Mouse (Mus musculus): ENCODE measurements around the gene Clcn1. TPM values are rescaled to one million over a fixed set of nuclear protein-coding genes. Genes with fewer than 3 reads are reported as not detected.

Gene Clcn1
- polyA plus RNA-seq, 1 experiment: 0.42 TPM

DNA sequence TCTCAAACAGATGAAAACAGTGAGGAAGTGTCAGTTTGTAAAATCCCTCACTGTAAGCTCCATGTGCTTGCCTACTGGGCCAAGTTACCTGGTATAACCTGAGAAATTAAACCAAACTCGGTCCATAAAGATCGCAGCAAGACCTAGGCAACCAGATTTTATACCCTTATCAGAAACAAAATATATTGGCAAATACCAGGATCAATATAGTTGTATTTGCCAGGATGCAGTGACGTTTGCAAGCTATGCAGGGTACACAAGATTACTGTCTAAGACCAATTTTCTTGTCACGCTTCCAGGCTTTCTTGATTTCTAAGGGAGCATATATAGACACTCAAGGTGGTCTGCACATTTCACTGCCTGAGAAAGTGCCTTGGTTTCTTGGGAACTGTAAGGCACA is 34.7 kb upstream of the Clcn1 start:
- Histone ChIP-seq H3K79me3 (ENCODE audit: low read depth) (no peaks in the 10 kb centered on the region), H3K27me3 (ENCODE audit: control insufficient read depth, insufficient read depth, insufficient read length) (peaks cover 3% of the 10 kb centered on the region), H3K36me3 (ENCODE audit: control insufficient read depth, insufficient read depth) (no peaks in the 10 kb centered on the region), H3K79me2 (ENCODE audit: control insufficient read depth, insufficient read depth) (no peaks in the 10 kb centered on the region), H3ac (ENCODE audit: control insufficient read depth, insufficient read length, low read depth) (no peak overlapping the region), H3K4me3 (ENCODE audit: insufficient read depth, poor library complexity, severe bottlenecking) (no peak overlapping the region)
- TF ChIP-seq FOSL1 (IDR thresholded peaks at IDR 0.05; ENCODE audit: insufficient read depth, low read length, poor library complexity, severe bottlenecking): no peak

DNA sequence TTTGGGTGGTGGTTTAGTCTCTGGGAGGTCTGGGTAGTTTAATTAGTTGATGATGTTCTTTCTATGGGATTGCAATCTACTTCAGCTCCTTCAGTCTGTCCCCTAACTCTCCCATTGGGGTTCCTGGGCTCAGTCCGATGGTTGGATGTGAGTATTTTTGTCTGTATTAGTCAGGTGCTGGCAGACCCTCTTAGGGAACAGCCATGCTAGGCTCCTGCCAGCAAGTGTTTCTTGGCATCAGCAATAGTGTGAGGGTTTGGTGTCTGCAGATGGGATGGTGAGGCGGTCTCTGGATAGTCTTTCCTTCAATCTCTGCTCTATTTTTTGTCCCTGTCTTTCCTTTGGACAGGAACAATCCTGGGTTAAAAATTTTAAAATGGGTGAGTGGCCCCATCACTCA is 33.4 kb upstream of the Clcn1 start:
- no peak overlapping the region for H3K4me3 ChIP-seq (ENCODE audit: insufficient read depth, poor library complexity, severe bottlenecking)
- H3K36me3 ChIP-seq (ENCODE audit: control insufficient read depth, insufficient read depth): no peaks in the 10 kb centered on the region
- no peaks in the 10 kb centered on the region for H3K79me2 ChIP-seq (ENCODE audit: control insufficient read depth, insufficient read depth)
- H3K79me3 ChIP-seq (ENCODE audit: low read depth): no peaks in the 10 kb centered on the region
- TF ChIP-seq USF1 (IDR thresholded peaks at IDR 0.05; ENCODE audit: low read depth) (no peak), MYOD1 (IDR thresholded peaks at IDR 0.05; ENCODE audit: control insufficient read depth, insufficient read length, low read depth) (no peak), FOSL1 (IDR thresholded peaks at IDR 0.05; ENCODE audit: insufficient read depth, low read length, poor library complexity, severe bottlenecking) (no peak), MAX (IDR thresholded peaks at IDR 0.05) (no peak), CEBPB (IDR thresholded peaks at IDR 0.05; ENCODE audit: low read depth) (no peak), MYOG (IDR thresholded peaks at IDR 0.05; ENCODE audit: control insufficient read depth, extremely low read depth, insufficient read length) (no peak), CTCF (IDR thresholded peaks at IDR 0.05; ENCODE audit: control insufficient read depth, insufficient read depth, insufficient read length) (no peak)
- H3K27me3 ChIP-seq (ENCODE audit: control insufficient read depth, insufficient read depth, insufficient read length): peaks cover 3% of the 10 kb centered on the region
- no peak overlapping the region for H3ac ChIP-seq (ENCODE audit: control insufficient read depth, insufficient read length, low read depth)

DNA sequence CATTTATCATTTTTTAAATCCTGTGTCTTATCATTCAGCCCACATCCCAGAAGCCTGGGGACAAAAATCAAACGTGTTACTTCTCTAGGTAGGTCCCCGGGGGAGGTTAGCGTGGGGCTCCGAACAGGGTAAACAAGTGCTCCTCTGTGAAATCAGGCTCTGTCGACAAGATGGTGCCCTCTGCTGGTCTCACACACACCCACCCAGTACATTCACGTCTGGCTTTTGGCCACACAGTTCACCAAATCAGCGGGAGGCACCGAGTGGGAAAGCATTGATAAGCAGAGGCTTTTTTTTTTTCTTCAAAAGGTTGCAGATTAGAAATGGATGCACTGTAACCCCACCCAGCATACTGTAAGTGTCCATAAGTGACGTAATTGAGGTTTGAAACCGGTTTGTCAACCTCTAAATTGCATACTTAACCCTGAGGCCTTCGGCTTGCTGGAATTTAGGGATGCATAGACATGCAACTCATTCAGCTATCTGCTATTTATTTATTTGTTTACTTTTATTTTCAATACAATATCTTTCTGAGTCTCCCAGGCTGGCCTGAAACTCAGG is 29.1 kb upstream of the Clcn1 start:
- H3ac ChIP-seq (ENCODE audit: control insufficient read depth, insufficient read length, low read depth): no peak overlapping the region
- no peaks in the 10 kb centered on the region for H3K79me3 ChIP-seq (ENCODE audit: low read depth)
- H3K36me3 ChIP-seq (ENCODE audit: control insufficient read depth, insufficient read depth): no peaks in the 10 kb centered on the region
- TF ChIP-seq CTCF (IDR thresholded peaks at IDR 0.05; ENCODE audit: control insufficient read depth, insufficient read depth, insufficient read length): peak; percentile 66
- TF ChIP-seq MAX (IDR thresholded peaks at IDR 0.05): no peak
- no peaks in the 10 kb centered on the region for H3K79me2 ChIP-seq (ENCODE audit: control insufficient read depth, insufficient read depth)
- peaks cover 8% of the 10 kb centered on the region for H3K27me3 ChIP-seq (ENCODE audit: control insufficient read depth, insufficient read depth, insufficient read length)
- no peak overlapping the region for H3K4me3 ChIP-seq (ENCODE audit: insufficient read depth, poor library complexity, severe bottlenecking)

DNA sequence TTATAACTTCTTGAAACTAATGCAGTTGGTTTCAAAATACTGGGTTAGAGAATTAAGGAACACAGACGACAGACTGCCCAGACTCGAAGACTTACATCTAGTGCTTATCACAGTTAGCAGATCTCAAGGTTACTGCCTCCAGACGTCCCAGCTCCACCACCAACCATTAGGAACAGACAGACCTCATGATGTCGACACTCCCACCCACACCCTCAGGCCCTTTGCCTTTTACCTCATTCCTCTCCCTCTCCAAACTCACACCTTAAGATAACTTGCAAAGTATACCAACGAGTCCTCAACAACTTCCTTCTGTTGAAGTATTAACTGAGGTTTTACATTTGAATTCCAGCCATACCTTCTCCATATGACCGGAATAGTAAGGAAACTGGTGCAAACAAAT is 26.1 kb upstream of the Clcn1 start:
- no peak for TF ChIP-seq CEBPB (IDR thresholded peaks at IDR 0.05; ENCODE audit: low read depth)
- TF ChIP-seq FOSL1 (IDR thresholded peaks at IDR 0.05; ENCODE audit: insufficient read depth, low read length, poor library complexity, severe bottlenecking): no peak
- TF ChIP-seq MAX (IDR thresholded peaks at IDR 0.05): no peak
- no peak for TF ChIP-seq MYOD1 (IDR thresholded peaks at IDR 0.05; ENCODE audit: control insufficient read depth, insufficient read length, low read depth)
- no peak for TF ChIP-seq USF1 (IDR thresholded peaks at IDR 0.05; ENCODE audit: low read depth)
- no peak for TF ChIP-seq MYOG (IDR thresholded peaks at IDR 0.05; ENCODE audit: control insufficient read depth, extremely low read depth, insufficient read length)
- TF ChIP-seq CTCF (IDR thresholded peaks at IDR 0.05; ENCODE audit: control insufficient read depth, insufficient read depth, insufficient read length): no peak
- Histone ChIP-seq H3K27me3 (ENCODE audit: control insufficient read depth, insufficient read depth, insufficient read length) (peaks cover 5% of the 10 kb centered on the region), H3K4me3 (ENCODE audit: insufficient read depth, poor library complexity, severe bottlenecking) (no peak overlapping the region)

GRCm38 (mm10) chr6:42261524-42262170 is 24.8 kb upstream of the Clcn1 start, which contains the start of gene Tmem139:
Gene Tmem139, plus strand, starts transcription at chr6:42261970.
- peaks cover 16% of the 10 kb centered on the region for H3K79me3 ChIP-seq (ENCODE audit: low read depth)
- no peak within 1 kb of the TSS for H3K4me3 ChIP-seq (ENCODE audit: insufficient read depth, poor library complexity, severe bottlenecking)
- H3K36me3 ChIP-seq (ENCODE audit: control insufficient read depth, insufficient read depth): no peaks in the 10 kb centered on the region
- H3ac ChIP-seq (ENCODE audit: control insufficient read depth, insufficient read length, low read depth): no peak within 1 kb of the TSS
- H3K27me3 ChIP-seq (ENCODE audit: control insufficient read depth, insufficient read depth, insufficient read length): peaks cover 5% of the 10 kb centered on the region
- peaks cover 19% of the 10 kb centered on the region for H3K79me2 ChIP-seq (ENCODE audit: control insufficient read depth, insufficient read depth)
- TF ChIP-seq MAX (IDR thresholded peaks at IDR 0.05): no peak
- TF ChIP-seq CEBPB (IDR thresholded peaks at IDR 0.05; ENCODE audit: low read depth): no peak
- TF ChIP-seq MYOD1 (IDR thresholded peaks at IDR 0.05; ENCODE audit: control insufficient read depth, insufficient read length, low read depth): no peak
- no peak for TF ChIP-seq USF1 (IDR thresholded peaks at IDR 0.05; ENCODE audit: low read depth)
- TF ChIP-seq MYOG (IDR thresholded peaks at IDR 0.05; ENCODE audit: control insufficient read depth, extremely low read depth, insufficient read length): no peak
- TF ChIP-seq FOSL1 (IDR thresholded peaks at IDR 0.05; ENCODE audit: insufficient read depth, low read length, poor library complexity, severe bottlenecking): no peak
- TF ChIP-seq CTCF (IDR thresholded peaks at IDR 0.05; ENCODE audit: control insufficient read depth, insufficient read depth, insufficient read length): no peak

More for the DNA sequence above, 26.1 kb upstream of the Clcn1 start:
- Histone ChIP-seq H3K79me3 (ENCODE audit: low read depth) (peaks cover 4% of the 10 kb centered on the region), H3K79me2 (ENCODE audit: control insufficient read depth, insufficient read depth) (peaks cover 7% of the 10 kb centered on the region), H3ac (ENCODE audit: control insufficient read depth, insufficient read length, low read depth) (no peak overlapping the region), H3K36me3 (ENCODE audit: control insufficient read depth, insufficient read depth) (no peaks in the 10 kb centered on the region)

DNA sequence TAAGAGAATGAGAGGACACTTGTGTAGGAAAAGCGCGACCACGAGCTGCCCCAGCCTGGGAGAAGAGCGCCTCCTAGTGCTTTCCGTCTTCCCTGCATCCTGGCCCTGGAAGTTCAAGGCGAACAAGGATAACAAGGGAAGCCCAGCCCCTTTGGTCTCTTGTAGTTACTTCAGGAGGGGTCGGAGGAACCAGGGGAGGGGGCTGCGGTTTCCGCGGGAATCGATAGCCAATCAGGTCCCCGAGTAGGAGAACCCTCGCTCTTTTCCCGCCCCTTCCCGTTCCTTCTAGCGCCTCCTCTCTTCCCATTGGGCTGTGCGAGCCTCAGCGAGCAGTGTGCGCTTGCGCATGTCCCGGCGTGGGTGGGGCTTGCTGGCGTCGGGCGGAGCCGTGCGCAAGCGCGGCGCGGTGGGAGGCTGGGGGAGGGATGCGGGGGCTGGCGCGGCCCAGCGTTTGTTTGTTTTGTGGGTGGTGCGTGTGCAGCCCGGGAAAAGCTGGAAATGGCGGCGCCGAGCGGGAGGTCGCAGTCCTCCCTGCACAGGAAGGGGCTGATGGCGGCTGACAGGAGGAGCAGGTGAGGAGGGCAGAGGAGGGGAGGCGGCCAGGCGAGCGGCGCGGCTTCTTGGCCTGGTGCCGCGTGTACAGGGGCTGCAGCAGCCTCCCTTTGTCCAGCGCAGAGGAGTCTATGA is 21.7 kb upstream of the Clcn1 start, which contains the start of gene Casp2:
Gene Casp2, plus strand, starts transcription at position 360 of the 687 bp plus-strand sequence.
- Histone ChIP-seq H3K27me3 (ENCODE audit: control insufficient read depth, insufficient read depth, insufficient read length) (no peaks in the 10 kb centered on the region), H3ac (ENCODE audit: control insufficient read depth, insufficient read length, low read depth) (peak within 1 kb of the TSS; percentile 94), H3K79me2 (ENCODE audit: control insufficient read depth, insufficient read depth) (peaks cover 36% of the 10 kb centered on the region), H3K4me3 (ENCODE audit: insufficient read depth, poor library complexity, severe bottlenecking) (peak within 1 kb of the TSS; percentile 93), H3K79me3 (ENCODE audit: low read depth) (peaks cover 28% of the 10 kb centered on the region), H3K36me3 (ENCODE audit: control insufficient read depth, insufficient read depth) (peaks cover 29% of the 10 kb centered on the region)
- TF ChIP-seq MYOD1 (IDR thresholded peaks at IDR 0.05; ENCODE audit: control insufficient read depth, insufficient read length, low read depth): no peak
- peak; percentile 76 for TF ChIP-seq CTCF (IDR thresholded peaks at IDR 0.05; ENCODE audit: control insufficient read depth, insufficient read depth, insufficient read length)
- TF ChIP-seq MYOG (IDR thresholded peaks at IDR 0.05; ENCODE audit: control insufficient read depth, extremely low read depth, insufficient read length): no peak
- TF ChIP-seq FOSL1 (IDR thresholded peaks at IDR 0.05; ENCODE audit: insufficient read depth, low read length, poor library complexity, severe bottlenecking): no peak
- TF ChIP-seq USF1 (IDR thresholded peaks at IDR 0.05; ENCODE audit: low read depth): no peak
- no peak for TF ChIP-seq CEBPB (IDR thresholded peaks at IDR 0.05; ENCODE audit: low read depth)
- TF ChIP-seq MAX (IDR thresholded peaks at IDR 0.05): peak; percentile 66

All from C2C12 (cell line).